Mouse (Mus musculus) spleen, postnatal 4 days (tissue): ENCODE results near the gene Gdap1l1.
A peak's percentile ranks its signal among the peaks of the same experiment; 100 is the strongest.
"Not testable (repeated sequence)": the region's sequence is repeated elsewhere in the genome, so short reads cannot be mapped to it uniquely, and the experiment has no call there.

Experiments
- DNase-seq, 2 experiments: peaks; one replicate each; pipeline ENCODE4 v3.0.0; 2022; ENCODE audit warnings: low spot score in 2 of 2

Gene Gdap1l1

GRCm38 (mm10) chr2:163438246-163438618 is at the start of gene Gdap1l1:
Gene Gdap1l1, plus strand, starts transcription at chr2:163438476.
- DNase-seq, result no peak

GRCm38 (mm10) chr2:163392436-163392835 is 45.8 kb upstream of the Gdap1l1 start:
- no peak for DNase-seq

GRCm38 (mm10) chr2:163393241-163393640 is 45.0 kb upstream of the Gdap1l1 start:
- DNase-seq, result no peak

GRCm38 (mm10) chr2:163393976-163394375 is 44.3 kb upstream of the Gdap1l1 start:
- DNase-seq, result no peak

- no peak for DNase-seq
Measured at GRCm38 (mm10) chr2:163394977-163395376, 43.3 kb upstream of the Gdap1l1 start.

- no peak for DNase-seq
Measured at GRCm38 (mm10) chr2:163397071-163397470, 41.2 kb upstream of the Gdap1l1 start.

GRCm38 (mm10) chr2:163397905-163398304 is 40.4 kb upstream of the Gdap1l1 start, which contains the start of gene Jph2:
Gene Jph2, minus strand, starts transcription at chr2:163397993.
- no peak for DNase-seq

- DNase-seq, result no peak
Measured at GRCm38 (mm10) chr2:163398770-163399169, 39.5 kb upstream of the Gdap1l1 start.

- DNase-seq, result no peak
Measured at GRCm38 (mm10) chr2:163399222-163399621, 39.1 kb upstream of the Gdap1l1 start.

- peak; percentile 74 to 87 for DNase-seq
Measured at GRCm38 (mm10) chr2:163401221-163401620, 37.1 kb upstream of the Gdap1l1 start.

- no peak for DNase-seq
Measured at GRCm38 (mm10) chr2:163404037-163404815, 34.0 kb upstream of the Gdap1l1 start.

GRCm38 (mm10) chr2:163410211-163410610 is 28.1 kb upstream of the Gdap1l1 start:
- DNase-seq, result no peak

- not testable (repeated sequence) for DNase-seq
Measured at GRCm38 (mm10) chr2:163411344-163411743, 26.9 kb upstream of the Gdap1l1 start.

- DNase-seq, result no peak
Measured at GRCm38 (mm10) chr2:163411840-163412239, 26.4 kb upstream of the Gdap1l1 start.

- no peak for DNase-seq
Measured at GRCm38 (mm10) chr2:163412419-163412818, 25.9 kb upstream of the Gdap1l1 start.

- DNase-seq, result no peak
Measured at GRCm38 (mm10) chr2:163412846-163413590, 25.3 kb upstream of the Gdap1l1 start.

GRCm38 (mm10) chr2:163417026-163417425 is 21.2 kb upstream of the Gdap1l1 start:
- no peak for DNase-seq

GRCm38 (mm10) chr2:163417830-163418229 is 20.4 kb upstream of the Gdap1l1 start:
- no peak for DNase-seq

GRCm38 (mm10) chr2:163418841-163419345 is 19.4 kb upstream of the Gdap1l1 start:
- peak in 1 of 2 experiments; percentile 66 for DNase-seq

- peak; percentile 99 for DNase-seq
Measured at GRCm38 (mm10) chr2:163419346-163420045, 18.8 kb upstream of the Gdap1l1 start.

GRCm38 (mm10) chr2:163420366-163420886 is 17.9 kb upstream of the Gdap1l1 start:
- no peak for DNase-seq
